Mouse (Mus musculus) heart, embryonic 14.5 days (tissue): ENCODE results near the gene Trappc11. TPM values are rescaled to one million over a fixed set of nuclear protein-coding genes. Genes with fewer than 3 reads are reported as not detected.

Source experiments
- ATAC-seq: fragments of 200-750 bp; cut with Nextera tagmentation; 2 replicates; pipeline ENCODE4 v1.8.0; 2017; ENCODE audit warnings: low read depth, moderate TSS enrichment; ENCODE audit not compliant: insufficient number of reproducible peaks, insufficient read depth, low FRiP score
- H3K27ac ChIP-seq, 2 experiments: fragments of 200-500 bp in 1 of 2; fragments of 300-500 bp in 1 of 2; sonication (generic) in 1 of 2; replicated peaks in 1 of 2; 2 replicates each; pipeline ENCODE4 v1.5.1; 2012 to 2014; ENCODE audit warnings: low read depth in 2 of 2, low read length in 2 of 2, control low read depth in 1 of 2, mild to moderate bottlenecking in 1 of 2, mixed read lengths in 1 of 2; ENCODE audit not compliant: control insufficient read depth in 1 of 2, insufficient read depth in 1 of 2
- H3K27me3 ChIP-seq: fragments of 300-500 bp; sonication (generic); 2 replicates; pipeline ENCODE4 v1.6.1; 2014; ENCODE audit warnings: mild to moderate bottlenecking, low read length, control low read depth; ENCODE audit not compliant: control insufficient read depth, insufficient read depth
- H3K36me3 ChIP-seq: fragments of 300-500 bp; sonication (generic); 2 replicates; pipeline ENCODE4 v1.6.1; 2014; ENCODE audit warnings: mild to moderate bottlenecking, control low read depth, low read length, mixed read lengths; ENCODE audit not compliant: control insufficient read depth, insufficient read depth
- H3K4me1 ChIP-seq, 2 experiments: fragments of 200-500 bp in 1 of 2; fragments of 300-500 bp in 1 of 2; sonication (generic) in 1 of 2; 2 replicates each; pipeline ENCODE4 v1.6.1; 2012 to 2014; ENCODE audit warnings: low read length in 2 of 2, control low read depth in 1 of 2, mixed read lengths in 1 of 2; ENCODE audit not compliant: control insufficient read depth in 2 of 2, insufficient read depth in 2 of 2
- H3K4me2 ChIP-seq: fragments of 300-500 bp; sonication (generic); 2 replicates; pipeline ENCODE4 v1.6.1; 2014; ENCODE audit warnings: mild to moderate bottlenecking, low read length
- H3K4me3 ChIP-seq, 2 experiments: fragments of 200-500 bp in 1 of 2; fragments of 300-500 bp in 1 of 2; sonication (generic) in 1 of 2; 2 replicates each; pipeline ENCODE4 v1.5.1; 2012 to 2014; ENCODE audit warnings: low read length in 2 of 2, mild to moderate bottlenecking in 2 of 2, control low read depth in 1 of 2, low read depth in 1 of 2, moderate library complexity in 1 of 2; ENCODE audit not compliant: control insufficient read depth in 1 of 2, insufficient read depth in 1 of 2
- H3K9ac ChIP-seq: fragments of 300-500 bp; sonication (generic); 2 replicates; pipeline ENCODE4 v1.6.1; 2014; ENCODE audit warnings: mild to moderate bottlenecking, low read length
- H3K9me3 ChIP-seq: fragments of 300-500 bp; sonication (generic); 2 replicates; pipeline ENCODE4 v1.6.1; 2016; ENCODE audit warnings: low read length, control low read depth; ENCODE audit not compliant: control insufficient read depth
- WGBS: fragments of 180-500 bp; shearing (Covaris S2); extraction: QIAGEN DNeasy Blood & Tissue Kit; methylation state at CpG from one replicate; pipeline ENCODE4 v1.1.7; 2014; 5-methylcytosine and 5-hydroxymethylcytosine counted together
- polyA plus RNA-seq: library from polyadenylated mRNA; unstranded; fragments of >200 nt; fragmentation: Nextera tagmentation; extraction: Ambion mirVana; gene quantifications from 2 replicates; pipeline ENCODE4 v1.2.1, GENCODE M21; 2014

Gene Trappc11
- polyA plus RNA-seq, 1 experiment from 2014 or later: 22.1 TPM

- Histone ChIP-seq H3K36me3 (no peaks in the 10 kb centered on the region), H3K4me1 (no peaks in the 10 kb centered on the region), H3K27me3 (no peaks in the 10 kb centered on the region), H3K4me2 (no peak within 1 kb of the TSS), H3K27ac (no peak within 1 kb of the TSS), H3K9me3 (peaks cover 4% of the 10 kb centered on the region; the same call in 1 of the 2 replicates), H3K9ac (no peak within 1 kb of the TSS), H3K4me3 (no peak within 1 kb of the TSS)
- 77% methylated on average over 19 of the region's 19 CpGs for WGBS
- ATAC-seq: no peak
Measured at GRCm38 (mm10) chr8:47446312-47447046, 86.8 kb downstream of the Trappc11 start, which contains the start of gene Stox2. TSS of gene Stox2 (minus strand) at chr8:47446362.

Other genes starting within 250 kb of the Trappc11 start
- gene Stox2, start 87.1 kb downstream of the Trappc11 start, polyA plus RNA-seq: 10.8 and 10.9 TPM in 2 replicates
- gene Rwdd4a, start 194 bp upstream of the Trappc11 start, polyA plus RNA-seq: 39.1 and 40.7 TPM in 2 replicates
- 9.8 and 9.9 TPM in 2 replicates for gene Ing2, start 142.1 kb upstream of the Trappc11 start, polyA plus RNA-seq
- gene Cdkn2aip, start 180.5 kb upstream of the Trappc11 start, polyA plus RNA-seq: 15.6 and 15.8 TPM in 2 replicates